ENCODE assay signal across 15 mouse cellular contexts in the genomic region with DNA sequence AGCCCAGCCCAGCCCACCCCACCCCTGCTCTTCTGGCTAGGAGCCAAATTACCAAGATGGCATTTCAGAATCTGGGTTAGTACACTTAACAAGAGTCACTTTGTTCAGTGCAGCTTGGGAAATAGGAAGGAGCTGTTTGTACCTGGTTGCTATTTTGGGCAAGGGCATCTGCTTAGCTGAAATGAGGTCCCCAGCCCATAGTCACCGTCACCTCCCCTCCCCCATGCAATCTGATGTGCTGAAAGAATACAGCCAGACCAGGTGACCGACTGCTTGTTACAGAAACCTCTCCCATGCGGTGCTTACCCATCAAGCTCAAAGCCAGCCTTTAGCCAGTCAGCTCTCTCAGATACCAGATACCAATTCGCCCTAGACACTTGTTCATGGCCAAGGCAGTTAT. TPM values are rescaled to one million over a fixed set of nuclear protein-coding genes. Genes with fewer than 3 reads are reported as not detected.
A peak's percentile ranks its signal among the peaks of the same experiment; 100 is the strongest.
DNase-seq lines count a peak whose midpoint lies in the region; ATAC-seq and TF ChIP-seq lines count a peak whose summit lies in the region.
"Had no signal": no experiment of that assay in that cellular context is flagged by ENCODE, and none has a peak within 500 bp of the region (broad histone marks: within the 10 kb centered on the region; RNA-seq: fewer than 3 reads in every experiment).

No protein-coding gene starts in this region.

- no peaks in the 10 kb centered on the region for H3K27me3 ChIP-seq in midbrain, postnatal 0 days (ENCODE audit: insufficient read depth, low read length)
- H3K27me3 ChIP-seq in midbrain, embryonic 14.5 days (ENCODE audit: control insufficient read depth, insufficient read depth, low read length), result no peaks in the 10 kb centered on the region
- H3K27me3 ChIP-seq: embryonic facial prominence, embryonic 12.5 days; Patski had no signal

- peaks cover 29% of the 10 kb centered on the region for H3K36me3 ChIP-seq in midbrain, postnatal 0 days (ENCODE audit: insufficient read depth, low read length)
- H3K36me3 ChIP-seq in midbrain, embryonic 14.5 days (ENCODE audit: control insufficient read depth, insufficient read depth, low read length), result peaks cover 52% of the 10 kb centered on the region

- H3K4me1 ChIP-seq in midbrain, postnatal 0 days (ENCODE audit: insufficient read depth, low read length), result no peaks in the 10 kb centered on the region
- H3K4me1 ChIP-seq in midbrain, embryonic 14.5 days (ENCODE audit: control insufficient read depth, insufficient read depth, low read length), result no peaks in the 10 kb centered on the region
- H3K4me1 ChIP-seq: forebrain, embryonic 10.5 days had no signal

- no peak overlapping the region for H3K27ac ChIP-seq in midbrain, postnatal 0 days (ENCODE audit: low read depth, low read length)
- H3K27ac ChIP-seq in midbrain, embryonic 14.5 days (replicated peaks; ENCODE audit: low read depth, low read length), result no peak overlapping the region
- H3K27ac ChIP-seq: embryonic facial prominence, embryonic 12.5 days; forebrain, embryonic 10.5 days; hindbrain, postnatal 0 days had no signal

- ATAC-seq in midbrain, postnatal 0 days (ENCODE audit: low FRiP score), result no peak
- ATAC-seq in midbrain, embryonic 14.5 days (ENCODE audit: low FRiP score, low TSS enrichment), result no peak
- ATAC-seq: CD4-positive, CD25-positive, alpha-beta regulatory T cell, adult 4 months; hindbrain, postnatal 0 days; Patski had no signal

- no peaks in the 10 kb centered on the region for H3K9me3 ChIP-seq in midbrain, postnatal 0 days (ENCODE audit: low read length)
- no peaks in the 10 kb centered on the region for H3K9me3 ChIP-seq in midbrain, embryonic 14.5 days (ENCODE audit: control insufficient read depth, low read length)
- H3K9me3 ChIP-seq: embryonic facial prominence, embryonic 12.5 days; forebrain, embryonic 10.5 days had no signal

- no peak overlapping the region for H3K4me3 ChIP-seq in midbrain, postnatal 0 days (ENCODE audit: low read depth, low read length)
- no peak overlapping the region for H3K4me3 ChIP-seq in midbrain, embryonic 14.5 days (replicated peaks; ENCODE audit: low read depth, low read length)
- H3K4me3 ChIP-seq: embryonic facial prominence, embryonic 12.5 days; forebrain, embryonic 10.5 days had no signal

- DNase-seq in heart, adult 11 months, result peak; percentile 95
- DNase-seq in heart, postnatal 25 days (ENCODE audit: low spot score), result no peak
- DNase-seq in midbrain, postnatal 0 days (ENCODE audit: low spot score), result peak; percentile 8
- DNase-seq in midbrain, embryonic 14.5 days, result no peak
- DNase-seq in cerebellum, postnatal 14 days, result peak; percentile 45 to 71
- peak; percentile 54 for DNase-seq in skeletal muscle tissue, adult 2 months (ENCODE audit: low read depth, low spot score)
- DNase-seq in layer of hippocampus, postnatal 14 days (ENCODE audit: low spot score in 2 of 2), result no peak
- no peak for DNase-seq in left cerebral cortex, adult 18-20 months (ENCODE audit: low spot score in 2 of 2)
- DNase-seq: adrenal gland, postnatal 10 days; lung, embryonic 14.5 days had no signal

- no peak overlapping the region for H3K4me2 ChIP-seq in midbrain, postnatal 0 days (ENCODE audit: low read depth, low read length, poor library complexity, severe bottlenecking)
- no peak overlapping the region for H3K4me2 ChIP-seq in midbrain, embryonic 14.5 days (ENCODE audit: low read length)
- H3K4me2 ChIP-seq: embryonic facial prominence, embryonic 12.5 days; lung, embryonic 14.5 days had no signal

- WGBS in midbrain, postnatal 0 days, result 91% methylated on average over 4 of the region's 4 CpGs
- 90% methylated on average over 4 of the region's 4 CpGs for WGBS in midbrain, embryonic 14.5 days

- intact Hi-C loops in heart, postnatal 25 days (cut with DNase I), result no loop called here

- no peak overlapping the region for H3K9ac ChIP-seq in midbrain, postnatal 0 days (replicated peaks; ENCODE audit: low read length, poor library complexity, severe bottlenecking)
- H3K9ac ChIP-seq in midbrain, embryonic 14.5 days (replicated peaks; ENCODE audit: low read length), result no peak overlapping the region
- H3K9ac ChIP-seq: embryonic facial prominence, embryonic 12.5 days; lung, embryonic 14.5 days had no signal

- no peak for TF ChIP-seq CTCF in midbrain, postnatal 0 days (IDR thresholded peaks at IDR 0.05)

RNA-seq across cellular contexts. Expression of gene Tmem11, which starts 15.9 kb away (rescaled TPM):
- 10 to 100 TPM; 27.6 to 28.0 TPM for total RNA-seq in heart, postnatal 25 days (2021)
- 47.1 and 53.4 TPM in 2 replicates for total RNA-seq in midbrain, postnatal 0 days (2014; rRNA removed)
- 52.0 and 55.5 TPM in 2 replicates for polyA plus RNA-seq in midbrain, postnatal 0 days (2015; fragmentation: Nextera tagmentation; extraction: Ambion mirVana)
- 52.4 and 53.7 TPM in 2 replicates for polyA plus RNA-seq in midbrain, embryonic 14.5 days (2014; fragmentation: Nextera tagmentation; extraction: Ambion mirVana)
- total RNA-seq in layer of hippocampus, postnatal 14 days (2021), result 10 to 100 TPM; 24.7 to 25.7 TPM
- 10 to 100 TPM; 28.1 to 29.7 TPM for total RNA-seq in left cerebral cortex, adult 18-20 months (2021)

RNA-seq across cellular contexts. Expression of gene Dhrs7b, which starts 32.8 kb away (rescaled TPM):
- 10 to 100 TPM; 20.1 to 20.8 TPM for total RNA-seq in heart, postnatal 25 days (2021)
- total RNA-seq in midbrain, postnatal 0 days (2014; rRNA removed), result 22.3 and 24.3 TPM in 2 replicates
- polyA plus RNA-seq in midbrain, postnatal 0 days (2015; fragmentation: Nextera tagmentation; extraction: Ambion mirVana), result 33.2 and 34.5 TPM in 2 replicates
- polyA plus RNA-seq in midbrain, embryonic 14.5 days (2014; fragmentation: Nextera tagmentation; extraction: Ambion mirVana), result 27.0 and 30.7 TPM in 2 replicates
- total RNA-seq in layer of hippocampus, postnatal 14 days (2021), result 10 to 100 TPM; 27.3 to 31.4 TPM
- total RNA-seq in left cerebral cortex, adult 18-20 months (2021), result 10 to 100 TPM; 26.6 to 31.6 TPM

RNA-seq across cellular contexts. Expression of gene Natd1, which starts 51.4 kb away (rescaled TPM):
- 10 to 100 TPM; 14.6 to 14.9 TPM for total RNA-seq in heart, postnatal 25 days (2021)
- total RNA-seq in midbrain, postnatal 0 days (2014; rRNA removed), result 28.7 and 33.5 TPM in 2 replicates
- 14.5 and 15.9 TPM in 2 replicates for polyA plus RNA-seq in midbrain, postnatal 0 days (2015; fragmentation: Nextera tagmentation; extraction: Ambion mirVana)
- polyA plus RNA-seq in midbrain, embryonic 14.5 days (2014; fragmentation: Nextera tagmentation; extraction: Ambion mirVana), result 33.0 and 42.2 TPM in 2 replicates
- 10 to 100 TPM; 12.6 to 13.0 TPM for total RNA-seq in layer of hippocampus, postnatal 14 days (2021)
- total RNA-seq in left cerebral cortex, adult 18-20 months (2021), result 10 to 100 TPM; 11.4 to 12.3 TPM

RNA-seq across cellular contexts. Expression of gene Shmt1, which starts 51.7 kb away (rescaled TPM):
- total RNA-seq in heart, postnatal 25 days (2021), result 10 to 100 TPM in 1 of 2 experiments, 1 to 10 TPM in 1; 5.1 to 12.6 TPM
- 5.6 and 6.5 TPM in 2 replicates for total RNA-seq in midbrain, postnatal 0 days (2014; rRNA removed)
- 3.1 and 3.7 TPM in 2 replicates for polyA plus RNA-seq in midbrain, postnatal 0 days (2015; fragmentation: Nextera tagmentation; extraction: Ambion mirVana)
- polyA plus RNA-seq in midbrain, embryonic 14.5 days (2014; fragmentation: Nextera tagmentation; extraction: Ambion mirVana), result 4.8 and 6.7 TPM in 2 replicates
- 1 to 10 TPM; 4.9 to 6.8 TPM for total RNA-seq in layer of hippocampus, postnatal 14 days (2021)
- total RNA-seq in left cerebral cortex, adult 18-20 months (2021), result 1 to 10 TPM; 1.7 to 3.7 TPM

Comparison
In these comparisons a context has a peak if more than half of its experiments do, and no peak if none do; other contexts are left out.
1. DNase-seq: peak in heart, adult 11 months (single experiment), midbrain, postnatal 0 days (single experiment), cerebellum, postnatal 14 days (2 of 2) and skeletal muscle tissue, adult 2 months (single experiment); none in heart, postnatal 25 days (single experiment), midbrain, embryonic 14.5 days (single experiment), layer of hippocampus, postnatal 14 days (0 of 2) and left cerebral cortex, adult 18-20 months (0 of 2).